Mouse (Mus musculus): ENCODE results near the gene Btn1a1. TPM values are rescaled to one million over a fixed set of nuclear protein-coding genes. Genes with fewer than 3 reads are reported as not detected.

The Btn1a1 gene
- polyA plus RNA-seq, 1 experiment from 2014 or later, result 0.10 TPM

GRCm38 (mm10) chr13:23475658-23476057 is 10.0 kb upstream of the Btn1a1 start:
- no peaks in the 10 kb centered on the region for H3K27me3 ChIP-seq
- no peak for ATAC-seq (ENCODE audit: insufficient number of reproducible peaks, insufficient read depth, low FRiP score, low TSS enrichment)

DNA sequence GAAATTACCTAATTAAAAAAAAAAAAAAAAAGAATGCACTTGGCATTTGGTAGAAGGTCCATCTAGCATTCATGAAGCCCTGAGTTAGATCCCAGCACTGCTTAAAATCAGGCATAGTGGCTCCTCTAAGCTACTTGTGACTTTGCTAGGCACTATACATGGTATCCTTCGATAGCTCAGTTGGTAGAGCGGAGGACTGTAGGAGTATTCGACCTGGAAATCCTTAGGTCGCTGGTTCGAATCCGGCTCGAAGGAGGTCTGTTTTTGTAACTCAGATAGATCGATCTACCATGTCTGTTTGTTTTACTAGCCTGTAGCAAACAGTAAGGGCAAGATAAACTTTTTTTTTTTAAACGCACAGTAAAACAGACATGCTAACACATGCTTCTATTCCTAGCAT is 1.2 kb upstream of the Btn1a1 start:
- under 1% methylated on average over 9 of the region's 9 CpGs for WGBS
- no peak overlapping the region for H3K4me3 ChIP-seq

More at GRCm38 (mm10) chr13:23475658-23476057, 10.0 kb upstream of the Btn1a1 start:
- H3K4me3 ChIP-seq, result no peak overlapping the region
- no peaks in the 10 kb centered on the region for H3K36me3 ChIP-seq
- H3K27ac ChIP-seq, result no peak overlapping the region
- no peaks in the 10 kb centered on the region for H3K9me3 ChIP-seq
- WGBS, result 4% methylated on average over 2 of the region's 2 CpGs
- no peak overlapping the region for H3K9ac ChIP-seq
- H3K4me1 ChIP-seq, result no peaks in the 10 kb centered on the region
- no peak overlapping the region for H3K4me2 ChIP-seq (replicated peaks)

GRCm38 (mm10) chr13:23466306-23466705 is 605 bp upstream of the Btn1a1 start:
- Histone ChIP-seq H3K9me3 (no peaks in the 10 kb centered on the region), H3K27ac (no peak overlapping the region), H3K4me2 (replicated peaks) (peak overlapping the region; percentile 84; the same call in 1 of the 2 replicates), H3K4me3 (no peak overlapping the region), H3K4me1 (peaks cover 10% of the 10 kb centered on the region), H3K27me3 (no peaks in the 10 kb centered on the region), H3K36me3 (no peaks in the 10 kb centered on the region), H3K9ac (no peak overlapping the region)
- ATAC-seq (ENCODE audit: insufficient number of reproducible peaks, insufficient read depth, low FRiP score, low TSS enrichment), result no peak
- WGBS, result 54% methylated on average over 1 of the region's 1 CpGs

More for the DNA sequence above, 1.2 kb upstream of the Btn1a1 start:
- no peaks in the 10 kb centered on the region for H3K27me3 ChIP-seq
- H3K9ac ChIP-seq, result no peak overlapping the region
- ATAC-seq (ENCODE audit: insufficient number of reproducible peaks, insufficient read depth, low FRiP score, low TSS enrichment), result no peak
- no peaks in the 10 kb centered on the region for H3K9me3 ChIP-seq
- no peak overlapping the region for H3K27ac ChIP-seq
- no peaks in the 10 kb centered on the region for H3K36me3 ChIP-seq
- peaks cover 10% of the 10 kb centered on the region for H3K4me1 ChIP-seq
- no peak overlapping the region for H3K4me2 ChIP-seq (replicated peaks)

DNA sequence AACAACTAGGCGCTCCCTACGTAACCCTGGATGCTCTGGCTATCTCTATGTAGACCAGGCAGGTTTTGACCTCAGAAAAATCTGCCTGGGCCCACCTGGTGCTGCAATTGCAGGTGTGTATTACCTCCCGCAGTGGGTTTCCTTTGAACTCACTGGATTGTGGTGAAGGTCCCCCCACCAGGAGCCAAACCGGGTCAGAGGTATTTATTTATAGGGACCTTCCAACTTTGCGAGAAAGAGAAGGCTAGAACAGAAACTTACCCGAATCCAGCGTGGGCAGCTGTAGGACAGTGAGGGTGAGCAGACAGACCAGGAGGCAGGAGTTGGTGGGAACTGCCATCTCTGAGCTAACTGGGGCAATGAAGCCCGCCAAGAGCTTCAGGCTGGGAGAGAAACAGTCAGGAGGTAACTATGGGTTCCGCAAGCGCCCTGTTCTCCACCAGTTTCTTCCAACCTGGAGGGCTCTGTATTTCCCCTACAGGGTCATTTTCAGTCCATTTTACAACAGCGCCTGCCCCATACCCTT is 797 bp downstream of the Btn1a1 start:
- H3K4me1 ChIP-seq, result peaks cover 10% of the 10 kb centered on the region
- peak overlapping the region; percentile 84 for H3K4me2 ChIP-seq (replicated peaks)
- H3K4me3 ChIP-seq, result peak overlapping the region; percentile 55
- 1% methylated on average over 11 of the region's 11 CpGs for WGBS
- peak overlapping the region; percentile 12; the same call in 1 of the 2 replicates for H3K9ac ChIP-seq
- no peak overlapping the region for H3K27ac ChIP-seq
- no peak for ATAC-seq (ENCODE audit: insufficient number of reproducible peaks, insufficient read depth, low FRiP score, low TSS enrichment)
- no peaks in the 10 kb centered on the region for H3K27me3 ChIP-seq
- H3K9me3 ChIP-seq, result no peaks in the 10 kb centered on the region
- H3K36me3 ChIP-seq, result no peaks in the 10 kb centered on the region

- Histone ChIP-seq H3K27me3 (no peaks in the 10 kb centered on the region), H3K4me3 (peak overlapping the region; percentile 55), H3K4me1 (peaks cover 10% of the 10 kb centered on the region), H3K27ac (no peak overlapping the region), H3K36me3 (no peaks in the 10 kb centered on the region), H3K4me2 (replicated peaks) (peak overlapping the region; percentile 84), H3K9ac (peak overlapping the region; percentile 58), H3K9me3 (no peaks in the 10 kb centered on the region)
- WGBS, result under 1% methylated on average over 29 of the region's 29 CpGs
- no peak for ATAC-seq (ENCODE audit: insufficient number of reproducible peaks, insufficient read depth, low FRiP score, low TSS enrichment)
These were observed 1.5 kb downstream of the Btn1a1 start for GRCm38 (mm10) chr13:23464224-23464637.

DNA sequence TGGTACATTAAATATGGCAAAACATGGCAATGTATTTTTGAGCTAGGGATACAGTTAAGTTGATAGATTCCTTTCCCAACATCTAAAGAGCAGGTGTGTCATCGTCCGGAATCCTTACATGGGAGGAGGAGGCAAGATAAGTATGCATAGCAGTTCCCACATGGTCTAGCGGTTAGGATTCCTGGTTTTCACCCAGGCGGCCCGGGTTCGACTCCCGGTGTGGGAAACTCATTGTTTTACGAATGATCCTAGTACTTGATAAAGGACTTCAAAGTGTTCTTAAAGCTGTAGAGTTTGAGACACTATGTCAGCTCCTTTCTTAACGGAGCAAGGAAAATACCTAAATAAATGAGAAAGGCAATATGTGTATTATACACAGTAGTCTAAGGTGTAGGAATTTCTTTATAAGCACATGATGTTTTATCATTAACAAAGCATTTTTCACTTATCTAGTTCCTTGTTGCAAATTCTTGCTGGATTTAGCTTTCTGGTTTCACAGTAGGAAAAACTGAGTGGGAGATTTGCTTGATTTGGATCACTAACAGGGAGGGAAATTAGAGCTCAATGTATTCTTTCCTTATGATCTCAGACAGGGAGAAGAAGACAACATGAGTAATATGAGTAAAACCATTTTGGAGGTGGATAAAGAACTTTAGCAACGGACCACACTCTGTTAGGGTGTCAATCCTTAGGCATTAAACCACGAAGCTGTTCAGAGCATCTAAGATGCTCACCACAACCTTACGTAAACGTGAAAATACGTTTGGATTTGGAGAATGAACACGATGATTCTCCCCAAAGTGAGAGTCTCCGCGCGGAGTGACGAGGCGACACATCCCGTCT is 2.1 kb downstream of the Btn1a1 start:
- WGBS, result under 1% methylated on average over 21 of the region's 21 CpGs
- peaks cover 10% of the 10 kb centered on the region for H3K4me1 ChIP-seq
- no peaks in the 10 kb centered on the region for H3K27me3 ChIP-seq
- peak overlapping the region; percentile 55 for H3K4me3 ChIP-seq
- peak overlapping the region; percentile 58 for H3K9ac ChIP-seq
- no peaks in the 10 kb centered on the region for H3K9me3 ChIP-seq
- no peak overlapping the region for H3K27ac ChIP-seq
- peak overlapping the region; percentile 84 for H3K4me2 ChIP-seq (replicated peaks)
- 0 out of 2 replicates have a peak, but pooled peaks have one; percentile 6 for ATAC-seq (ENCODE audit: insufficient number of reproducible peaks, insufficient read depth, low FRiP score, low TSS enrichment)
- no peaks in the 10 kb centered on the region for H3K36me3 ChIP-seq

DNA sequence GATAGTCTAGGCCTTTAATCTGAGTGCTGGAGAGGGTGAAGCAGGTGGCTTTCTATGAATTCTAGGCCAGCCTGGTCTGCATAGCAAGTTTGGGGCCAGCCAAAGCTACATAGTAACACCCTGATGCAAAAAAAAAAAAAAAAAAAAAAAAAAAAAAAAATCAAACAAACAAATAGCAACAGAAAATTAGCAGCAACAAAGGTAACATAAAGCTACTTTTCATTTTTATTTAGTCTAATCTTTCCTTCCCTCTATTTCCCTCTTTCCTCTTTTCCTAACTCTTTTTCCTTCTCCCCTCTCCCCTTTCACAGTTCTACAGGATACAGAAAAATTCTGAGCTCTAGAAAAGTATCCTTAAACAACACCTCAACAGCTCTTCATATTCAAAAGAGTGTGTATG is 3.0 kb downstream of the Btn1a1 start:
- no peaks in the 10 kb centered on the region for H3K9me3 ChIP-seq
- H3K9ac ChIP-seq, result no peak overlapping the region
- no peak overlapping the region for H3K27ac ChIP-seq
- H3K4me2 ChIP-seq (replicated peaks), result no peak overlapping the region
- no peak overlapping the region for H3K4me3 ChIP-seq
- no peaks in the 10 kb centered on the region for H3K36me3 ChIP-seq
- H3K27me3 ChIP-seq, result no peaks in the 10 kb centered on the region
- H3K4me1 ChIP-seq, result peaks cover 10% of the 10 kb centered on the region
- no peak for ATAC-seq (ENCODE audit: insufficient number of reproducible peaks, insufficient read depth, low FRiP score, low TSS enrichment)

- WGBS, result 79% methylated on average over 4 of the region's 4 CpGs
- no peaks in the 10 kb centered on the region for H3K9me3 ChIP-seq
- no peak overlapping the region for H3K4me3 ChIP-seq
- H3K27me3 ChIP-seq, result no peaks in the 10 kb centered on the region
- H3K36me3 ChIP-seq, result no peaks in the 10 kb centered on the region
- no peak for ATAC-seq (ENCODE audit: insufficient number of reproducible peaks, insufficient read depth, low FRiP score, low TSS enrichment)
- H3K9ac ChIP-seq, result no peak overlapping the region
- H3K4me2 ChIP-seq (replicated peaks), result no peak overlapping the region
- H3K27ac ChIP-seq, result no peak overlapping the region
- H3K4me1 ChIP-seq, result peaks cover 10% of the 10 kb centered on the region
These were observed 3.6 kb downstream of the Btn1a1 start for GRCm38 (mm10) chr13:23462063-23462462.

DNA sequence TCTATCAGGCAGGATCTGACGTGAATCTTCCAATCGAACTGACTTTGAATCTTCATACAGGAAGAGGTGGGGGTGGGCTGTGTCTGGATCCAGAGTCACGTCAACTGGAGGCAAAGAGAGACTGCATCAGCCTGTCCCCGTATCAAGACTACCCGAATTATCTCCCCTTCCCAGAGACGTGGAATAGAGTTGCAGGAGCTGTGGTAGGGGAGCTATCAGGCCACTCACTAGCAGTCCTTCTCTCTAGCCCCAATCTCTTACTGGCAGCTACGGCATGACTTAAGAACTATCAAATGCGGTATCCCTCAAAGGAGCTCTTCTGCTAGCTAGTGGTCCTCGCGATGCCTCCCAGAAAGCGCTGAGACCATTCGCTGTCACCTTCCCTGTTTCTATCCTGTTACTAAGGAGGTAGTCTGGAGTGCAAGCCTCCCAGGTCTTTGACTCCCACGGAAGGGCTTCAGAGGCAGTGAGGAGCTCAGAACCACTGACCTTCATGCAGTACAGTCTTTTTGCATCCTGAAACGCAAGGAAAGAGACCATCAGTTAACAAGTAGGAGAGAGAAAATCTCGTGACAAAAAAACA is 6.3 kb downstream of the Btn1a1 start:
- ATAC-seq (ENCODE audit: insufficient number of reproducible peaks, insufficient read depth, low FRiP score, low TSS enrichment), result no peak
- Histone ChIP-seq H3K9ac (no peak overlapping the region), H3K4me1 (no peaks in the 10 kb centered on the region; the same call in 1 of the 2 replicates), H3K9me3 (no peaks in the 10 kb centered on the region), H3K27ac (no peak overlapping the region), H3K4me3 (peak overlapping the region; percentile 3; the same call in 1 of the 2 replicates), H3K36me3 (no peaks in the 10 kb centered on the region), H3K4me2 (replicated peaks) (peak overlapping the region; percentile 19; the same call in 1 of the 2 replicates), H3K27me3 (no peaks in the 10 kb centered on the region)
- WGBS, result 18% methylated on average over 15 of the region's 15 CpGs

GRCm38 (mm10) chr13:23453926-23454325 is 11.8 kb downstream of the Btn1a1 start:
- Histone ChIP-seq H3K27ac (peak overlapping the region; percentile 92), H3K9ac (peak overlapping the region; percentile 68), H3K4me3 (peak overlapping the region; percentile 63), H3K4me1 (no peaks in the 10 kb centered on the region), H3K9me3 (no peaks in the 10 kb centered on the region), H3K36me3 (no peaks in the 10 kb centered on the region), H3K4me2 (replicated peaks) (peak overlapping the region; percentile 46), H3K27me3 (no peaks in the 10 kb centered on the region)
- ATAC-seq (ENCODE audit: insufficient number of reproducible peaks, insufficient read depth, low FRiP score, low TSS enrichment), result no peak
- 0% methylated on average over 9 of the region's 9 CpGs for WGBS

DNA sequence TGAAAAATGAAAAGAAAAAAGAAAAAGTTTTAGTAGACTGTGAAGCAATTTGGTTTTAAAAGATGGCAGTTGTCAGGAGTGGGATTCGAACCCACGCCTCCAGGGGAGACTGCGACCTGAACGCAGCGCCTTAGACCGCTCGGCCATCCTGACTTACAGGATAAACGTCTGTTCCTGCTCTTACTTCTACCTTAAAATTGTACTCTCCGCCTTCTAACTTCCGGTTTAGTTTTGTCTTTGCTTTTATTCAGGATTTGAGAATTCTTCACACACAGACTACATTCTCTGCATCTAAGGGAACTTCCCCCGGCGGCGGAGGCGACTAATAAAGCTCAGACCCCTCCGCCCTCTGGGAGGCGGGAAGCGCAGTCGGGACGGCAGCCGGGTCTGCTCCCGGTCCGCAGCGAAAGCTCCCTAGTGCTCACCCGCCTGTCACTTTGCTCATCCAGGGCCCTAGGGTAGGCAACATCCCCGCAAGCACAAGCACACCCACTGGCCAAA is 12.3 kb downstream of the Btn1a1 start:
- H3K4me1 ChIP-seq, result no peaks in the 10 kb centered on the region
- under 1% methylated on average over 25 of the region's 25 CpGs for WGBS
- no peaks in the 10 kb centered on the region for H3K9me3 ChIP-seq
- no peaks in the 10 kb centered on the region for H3K36me3 ChIP-seq
- H3K4me2 ChIP-seq (replicated peaks), result peak overlapping the region; percentile 46
- peak overlapping the region; percentile 63 for H3K4me3 ChIP-seq
- peak overlapping the region; percentile 92 for H3K27ac ChIP-seq
- peak overlapping the region; percentile 68 for H3K9ac ChIP-seq
- ATAC-seq (ENCODE audit: insufficient number of reproducible peaks, insufficient read depth, low FRiP score, low TSS enrichment), result no peak
- no peaks in the 10 kb centered on the region for H3K27me3 ChIP-seq

Data from embryonic facial prominence, embryonic 12.5 days (tissue).